ENCODE assay signal across 27 mouse cellular contexts in the genomic region with DNA sequence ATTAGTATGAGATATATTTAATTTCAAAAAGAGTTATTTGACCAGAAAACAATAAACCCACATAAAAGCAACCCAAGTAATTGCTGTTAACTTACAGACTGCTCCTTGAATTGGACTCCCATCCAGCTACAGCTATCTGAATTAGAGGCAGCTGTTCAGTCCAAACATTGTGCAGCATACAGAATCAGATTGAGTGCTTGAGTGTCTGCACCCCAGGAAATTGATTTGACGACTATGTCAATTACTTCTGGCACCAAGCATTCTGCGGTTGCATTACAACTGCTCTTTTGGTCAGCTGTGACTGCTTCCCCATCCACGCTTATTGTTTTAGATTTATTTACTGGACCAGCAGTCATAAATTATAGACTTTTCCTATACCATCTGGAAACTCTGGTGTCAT.
DNase-seq lines count a peak whose midpoint lies in the region; ATAC-seq lines count a peak whose summit lies in the region.
"Had no signal": no experiment of that assay in that cellular context is flagged by ENCODE, and none has a peak within 500 bp of the region (broad histone marks: within the 10 kb centered on the region; RNA-seq: fewer than 3 reads in every experiment).

No protein-coding gene starts in this region.

- H3K9me3 ChIP-seq in hindbrain, embryonic 12.5 days (replicated peaks): no peaks in the 10 kb centered on the region
- no peaks in the 10 kb centered on the region for H3K9me3 ChIP-seq in hindbrain, embryonic 11.5 days (ENCODE audit: control insufficient read depth, low read length)
- H3K9me3 ChIP-seq in neural tube, embryonic 11.5 days (ENCODE audit: control insufficient read depth, low read length): no peaks in the 10 kb centered on the region
- H3K9me3 ChIP-seq in midbrain, embryonic 14.5 days (ENCODE audit: control insufficient read depth, low read length): no peaks in the 10 kb centered on the region
- H3K9me3 ChIP-seq: embryonic facial prominence, embryonic 15.5 days; G1E; heart, embryonic 15.5 days; kidney, embryonic 15.5 days; limb, embryonic 12.5 days; liver, embryonic 12.5 days had no signal

- H3K36me3 ChIP-seq in hindbrain, embryonic 12.5 days: no peaks in the 10 kb centered on the region
- no peaks in the 10 kb centered on the region for H3K36me3 ChIP-seq in hindbrain, embryonic 11.5 days (ENCODE audit: control insufficient read depth, insufficient read depth, low read length)
- H3K36me3 ChIP-seq in neural tube, embryonic 11.5 days (ENCODE audit: control insufficient read depth, insufficient read depth, low read length): no peaks in the 10 kb centered on the region
- no peaks in the 10 kb centered on the region for H3K36me3 ChIP-seq in midbrain, embryonic 14.5 days (ENCODE audit: control insufficient read depth, insufficient read depth, low read length)
- H3K36me3 ChIP-seq: embryonic facial prominence, embryonic 15.5 days; G1E; heart, embryonic 15.5 days; kidney, embryonic 15.5 days; limb, embryonic 12.5 days; liver, embryonic 12.5 days had no signal

- DNase-seq in hindbrain, embryonic 11.5 days (ENCODE audit: low spot score): no peak
- no peak for DNase-seq in neural tube, embryonic 11.5 days (ENCODE audit: low spot score)
- no peak for DNase-seq in neural tube, embryonic 10.5 days (ENCODE audit: extremely low spot score, low spot score)
- peak; percentile 17 for DNase-seq in midbrain, embryonic 14.5 days
- DNase-seq in layer of hippocampus, adult 11-12 months (ENCODE audit: low spot score): no peak
- no peak for DNase-seq in right cerebral cortex, adult 2 months (ENCODE audit: low spot score in 2 of 2)
- DNase-seq: B cell, adult 2 months; cerebellum, adult 18-20 months; cerebellum, postnatal 14 days; gastrocnemius, postnatal 36 days; heart, postnatal 36 days; kidney, adult 11 months; kidney, postnatal 36 days; lung, adult 18-20 months; lung, postnatal 10 days; right cerebral cortex, postnatal 4 days; thymus, adult 18-20 months; thymus, postnatal 36 days had no signal

- 0 out of 2 replicates have a peak, but pooled peaks have one; percentile 40 for ATAC-seq in hindbrain, embryonic 12.5 days (ENCODE audit: low FRiP score)
- no peak for ATAC-seq in hindbrain, embryonic 11.5 days (ENCODE audit: low FRiP score)
- ATAC-seq in neural tube, embryonic 11.5 days (ENCODE audit: insufficient read depth, low FRiP score, low TSS enrichment): peak; percentile 29; the same call in 1 of the 2 replicates
- ATAC-seq in midbrain, embryonic 14.5 days (ENCODE audit: low FRiP score, low TSS enrichment): no peak
- ATAC-seq: liver, embryonic 12.5 days; Patski had no signal

- no peak overlapping the region for H3K27ac ChIP-seq in hindbrain, embryonic 12.5 days
- no peak overlapping the region for H3K27ac ChIP-seq in hindbrain, embryonic 11.5 days (ENCODE audit: low read depth, low read length)
- H3K27ac ChIP-seq in neural tube, embryonic 11.5 days (ENCODE audit: low read depth, low read length): no peak overlapping the region
- no peak overlapping the region for H3K27ac ChIP-seq in midbrain, embryonic 14.5 days (replicated peaks; ENCODE audit: low read depth, low read length)
- H3K27ac ChIP-seq: embryonic facial prominence, embryonic 15.5 days; heart, embryonic 15.5 days; kidney, embryonic 15.5 days; limb, embryonic 12.5 days; liver, embryonic 12.5 days had no signal

- WGBS in hindbrain, embryonic 12.5 days: 66% methylated on average over 3 of the region's 3 CpGs
- WGBS in hindbrain, embryonic 11.5 days: 69% methylated on average over 3 of the region's 3 CpGs
- WGBS in neural tube, embryonic 11.5 days: 55% methylated on average over 3 of the region's 3 CpGs
- WGBS in midbrain, embryonic 14.5 days: 53% methylated on average over 3 of the region's 3 CpGs

- no peaks in the 10 kb centered on the region for H3K4me1 ChIP-seq in hindbrain, embryonic 12.5 days
- H3K4me1 ChIP-seq in hindbrain, embryonic 11.5 days (replicated peaks; ENCODE audit: control insufficient read depth, insufficient read depth, low read length): no peaks in the 10 kb centered on the region
- no peaks in the 10 kb centered on the region for H3K4me1 ChIP-seq in neural tube, embryonic 11.5 days (ENCODE audit: control insufficient read depth, insufficient read depth, low read length)
- no peaks in the 10 kb centered on the region for H3K4me1 ChIP-seq in midbrain, embryonic 14.5 days (ENCODE audit: control insufficient read depth, insufficient read depth, low read length)
- H3K4me1 ChIP-seq: embryonic facial prominence, embryonic 15.5 days; heart, embryonic 15.5 days; kidney, embryonic 15.5 days; limb, embryonic 12.5 days; liver, embryonic 12.5 days had no signal

- no peak overlapping the region for H3K4me2 ChIP-seq in hindbrain, embryonic 12.5 days (replicated peaks)
- no peak overlapping the region for H3K4me2 ChIP-seq in hindbrain, embryonic 11.5 days (replicated peaks; ENCODE audit: low read depth, low read length)
- H3K4me2 ChIP-seq in neural tube, embryonic 11.5 days (ENCODE audit: low read depth): no peak overlapping the region
- H3K4me2 ChIP-seq in midbrain, embryonic 14.5 days (ENCODE audit: low read length): no peak overlapping the region
- H3K4me2 ChIP-seq: embryonic facial prominence, embryonic 15.5 days; heart, embryonic 15.5 days; kidney, embryonic 15.5 days; limb, embryonic 12.5 days; liver, embryonic 12.5 days had no signal

- no peak overlapping the region for H3K9ac ChIP-seq in hindbrain, embryonic 12.5 days
- H3K9ac ChIP-seq in hindbrain, embryonic 11.5 days (ENCODE audit: low read depth, low read length): no peak overlapping the region
- no peak overlapping the region for H3K9ac ChIP-seq in neural tube, embryonic 11.5 days (ENCODE audit: low read length)
- no peak overlapping the region for H3K9ac ChIP-seq in midbrain, embryonic 14.5 days (replicated peaks; ENCODE audit: low read length)
- H3K9ac ChIP-seq: embryonic facial prominence, embryonic 15.5 days; heart, embryonic 15.5 days; kidney, embryonic 15.5 days; limb, embryonic 12.5 days; liver, embryonic 12.5 days had no signal

- H3K27me3 ChIP-seq in hindbrain, embryonic 12.5 days: no peaks in the 10 kb centered on the region
- H3K27me3 ChIP-seq in hindbrain, embryonic 11.5 days (ENCODE audit: control insufficient read depth, insufficient read depth, low read length): no peaks in the 10 kb centered on the region
- H3K27me3 ChIP-seq in neural tube, embryonic 11.5 days (ENCODE audit: control insufficient read depth, insufficient read depth, low read length): no peaks in the 10 kb centered on the region
- H3K27me3 ChIP-seq in midbrain, embryonic 14.5 days (ENCODE audit: control insufficient read depth, insufficient read depth, low read length): no peaks in the 10 kb centered on the region
- H3K27me3 ChIP-seq: CH12.LX; embryonic facial prominence, embryonic 15.5 days; heart, embryonic 15.5 days; kidney, embryonic 15.5 days; limb, embryonic 12.5 days; liver, embryonic 12.5 days had no signal

- no peak overlapping the region for H3K4me3 ChIP-seq in hindbrain, embryonic 12.5 days
- no peak overlapping the region for H3K4me3 ChIP-seq in hindbrain, embryonic 11.5 days (ENCODE audit: low read depth, low read length)
- no peak overlapping the region for H3K4me3 ChIP-seq in neural tube, embryonic 11.5 days (ENCODE audit: low read depth, low read length)
- H3K4me3 ChIP-seq in midbrain, embryonic 14.5 days (replicated peaks; ENCODE audit: low read depth, low read length): no peak overlapping the region
- H3K4me3 ChIP-seq: embryonic facial prominence, embryonic 15.5 days; heart, embryonic 15.5 days; kidney, embryonic 15.5 days; limb, embryonic 12.5 days; liver, embryonic 12.5 days had no signal

Comparison
In these comparisons a context has a peak if more than half of its experiments do, and no peak if none do; other contexts are left out.
1. ATAC-seq: peak in hindbrain, embryonic 12.5 days (single experiment) and neural tube, embryonic 11.5 days (single experiment); none in hindbrain, embryonic 11.5 days (single experiment) and midbrain, embryonic 14.5 days (single experiment).